Mouse (Mus musculus) CD4-positive, CD25-positive, alpha-beta regulatory T cell, adult 9 weeks (primary cell): ENCODE measurements around the gene 2310039H08Rik. TPM values are rescaled to one million over a fixed set of nuclear protein-coding genes. Genes with fewer than 3 reads are reported as not detected.

Source experiments
- polyA plus RNA-seq: library from polyadenylated mRNA; unstranded; fragments of 100-300 nt; shearing (Covaris generic); gene quantifications from one replicate; pipeline ENCODE4 v1.2.1, GENCODE M21; 2017

2310039H08Rik gene
- polyA plus RNA-seq, result 38.6 TPM

DNA sequence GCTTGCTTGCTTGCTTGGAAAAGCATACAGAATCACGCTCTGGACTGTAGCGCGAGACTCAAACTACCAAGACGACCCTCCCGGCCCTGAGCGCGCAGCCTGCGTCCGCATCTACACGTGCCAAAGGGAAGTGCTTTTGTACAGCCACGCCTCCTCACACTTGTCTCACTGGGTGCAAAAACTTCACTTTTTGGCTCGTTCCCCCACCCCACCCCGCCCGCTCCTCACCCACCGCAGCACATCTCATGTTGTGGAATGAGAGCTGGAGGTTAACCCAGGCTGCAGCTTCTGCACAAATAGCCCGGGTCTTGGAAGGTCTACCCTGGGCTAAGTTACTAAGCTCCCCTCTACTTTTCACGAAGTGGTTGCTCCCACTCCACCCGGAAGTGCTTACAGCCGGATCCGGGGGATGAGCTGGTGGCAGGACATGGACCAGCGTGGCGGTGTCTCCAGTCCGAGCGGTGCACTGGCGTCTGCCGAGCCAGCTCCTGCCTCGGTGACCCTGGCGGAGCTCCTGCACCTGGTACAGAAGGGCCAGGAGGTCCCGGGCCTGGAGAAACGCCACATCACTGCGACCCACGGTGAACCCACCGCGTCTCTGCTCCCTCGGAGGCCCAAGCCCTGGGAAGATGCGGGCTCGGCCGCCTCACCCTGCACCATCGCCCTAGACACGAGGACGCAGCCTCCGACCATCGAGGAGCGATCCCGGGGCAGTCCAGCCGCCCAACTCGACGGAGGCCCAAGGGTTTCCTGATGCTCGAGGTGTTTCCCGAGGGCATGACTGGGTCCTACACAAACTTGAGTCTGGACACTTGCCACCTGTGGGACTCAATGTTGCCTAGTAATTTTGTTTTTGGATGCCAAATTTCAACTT, at the start of gene 2310039H08Rik:
TSS of gene 2310039H08Rik (plus strand) at position 232 of the 874 bp plus-strand sequence.

DNA sequence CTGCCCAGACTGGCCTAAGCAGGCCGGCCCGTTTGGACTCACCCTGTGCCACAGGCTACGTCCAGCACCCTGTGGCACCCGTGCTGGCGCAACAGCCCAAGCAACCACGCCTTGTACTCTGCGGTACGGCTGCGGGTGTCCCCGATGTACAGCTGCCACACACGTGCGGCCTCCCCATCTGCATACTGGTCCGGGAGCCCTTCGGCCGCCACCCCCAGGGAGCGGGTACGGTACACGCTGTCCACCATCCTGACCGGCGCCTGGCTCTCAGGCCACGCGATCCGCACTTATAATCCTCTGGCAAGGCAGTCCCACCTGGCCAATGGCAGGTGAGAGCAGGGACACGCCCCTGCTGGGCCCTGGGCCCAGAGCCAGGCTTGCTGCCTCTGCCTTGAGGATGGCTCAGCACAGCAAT, 43.5 kb upstream of the 2310039H08Rik start, which contains the start of gene Gnmt:
TSS of gene Gnmt (minus strand) at position 265 of the 415 bp plus-strand sequence.

DNA sequence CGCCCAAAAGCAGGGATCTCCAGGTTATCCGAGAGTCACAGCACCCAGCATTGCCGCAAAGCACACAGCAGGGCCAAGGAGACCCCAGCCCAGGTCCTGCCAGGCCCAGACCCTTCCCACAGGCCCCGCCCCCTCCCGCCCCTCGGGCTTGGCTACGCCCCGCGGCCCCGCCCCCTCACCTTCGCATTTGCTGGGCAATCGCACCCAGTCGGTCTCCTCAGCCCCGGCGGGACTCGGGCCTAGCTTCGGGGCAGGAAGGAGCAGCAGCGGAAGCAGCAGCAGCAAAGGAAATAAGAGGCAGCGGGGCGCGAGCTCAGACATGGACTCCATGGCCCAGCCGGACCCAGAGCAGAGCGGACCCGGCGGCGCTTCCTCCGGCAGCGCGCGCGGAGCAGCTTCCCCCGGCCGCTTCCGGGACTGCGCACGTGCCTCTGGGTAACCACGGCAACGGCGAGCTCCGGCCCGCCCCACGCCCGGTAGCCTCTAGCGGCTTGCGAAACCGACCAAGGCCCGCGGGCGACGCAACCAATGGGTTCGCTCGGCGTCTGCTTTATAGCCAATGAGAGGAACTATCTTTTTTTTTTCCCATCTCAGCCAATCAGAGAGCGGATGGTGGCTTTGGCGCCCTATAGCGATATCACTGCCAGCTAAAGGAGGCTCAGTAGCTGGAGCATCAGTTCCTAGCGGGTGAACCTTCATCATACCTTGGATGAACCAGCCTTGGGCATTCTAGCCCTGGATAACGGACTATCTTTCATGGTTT, 20.5 kb upstream of the 2310039H08Rik start, which contains the start of gene Cnpy3:
TSS of gene Cnpy3 (minus strand) at position 421 of the 763 bp plus-strand sequence.

DNA sequence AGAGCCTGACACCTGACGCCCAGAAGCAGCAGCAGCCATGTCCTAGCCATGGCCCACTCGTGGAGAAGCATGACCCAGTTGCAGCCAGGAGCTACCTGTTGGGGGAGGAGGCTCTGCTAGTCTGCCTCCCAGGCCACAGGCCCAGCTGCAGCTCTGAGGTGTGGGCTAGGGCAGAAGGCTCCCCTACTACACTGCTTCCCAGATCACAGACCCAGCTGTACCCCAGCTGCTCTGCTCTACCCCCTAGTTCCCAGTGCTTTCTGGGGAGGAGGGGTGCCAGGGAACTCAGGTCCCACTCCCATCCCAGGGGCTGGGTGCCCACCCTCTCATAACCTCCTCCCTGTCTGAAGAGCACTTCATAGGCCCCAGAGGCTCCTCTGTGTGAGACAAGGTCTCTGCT, 8.9 kb upstream of the 2310039H08Rik start, which contains the start of gene Ptcra:
TSS of gene Ptcra (minus strand) at position 169 of the 400 bp plus-strand sequence.

DNA sequence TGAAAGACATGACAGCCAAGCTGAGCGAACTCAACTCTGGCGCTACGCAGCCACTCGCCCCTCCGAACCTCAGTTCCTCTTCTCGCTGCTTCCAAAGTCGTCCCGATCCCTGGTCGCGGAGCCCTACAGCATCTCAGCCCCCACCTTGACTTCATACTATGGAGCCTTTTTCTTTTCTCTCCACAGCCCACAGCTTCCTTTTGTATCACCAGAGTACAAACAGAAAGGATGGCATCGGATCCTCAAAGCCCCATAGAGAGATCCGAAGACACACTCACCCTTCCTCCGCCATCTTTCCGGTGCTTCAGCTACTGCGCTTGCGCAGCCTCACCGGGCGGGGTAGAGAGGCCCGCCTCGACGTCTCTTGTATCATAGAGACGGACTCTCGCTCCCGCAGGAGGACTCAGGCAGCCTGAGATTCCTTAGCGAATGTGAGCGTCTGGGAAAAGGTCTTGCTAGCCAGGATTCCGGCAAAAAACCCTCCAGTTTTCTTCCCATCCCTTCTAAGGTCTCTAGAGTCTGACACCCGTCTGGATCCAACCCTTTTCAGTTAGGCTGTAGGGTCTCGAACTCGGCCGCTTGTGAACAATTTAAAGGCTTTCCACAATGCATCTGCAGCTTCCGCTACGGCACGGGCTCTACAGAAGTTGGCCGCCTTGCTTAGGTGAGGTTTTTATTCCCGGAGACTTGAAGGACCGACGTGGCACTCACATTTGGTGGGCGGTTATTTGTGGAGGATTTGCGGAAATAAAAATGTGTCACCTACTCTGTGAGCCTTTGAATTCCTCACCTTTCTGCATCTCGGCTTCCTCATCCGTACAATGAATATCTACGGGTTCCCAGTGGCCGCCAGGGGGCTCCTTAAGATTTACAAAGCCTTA, 10.1 kb downstream of the 2310039H08Rik start, which contains the start of gene Rpl7l1:
TSS of gene Rpl7l1 (minus strand) at position 332 of the 881 bp plus-strand sequence.

Other genes starting within 250 kb of the 2310039H08Rik start
- 10.7 TPM for gene Cul9, start 226.2 kb upstream of the 2310039H08Rik start, polyA plus RNA-seq
- gene Srf, start 216.5 kb upstream of the 2310039H08Rik start, polyA plus RNA-seq, result 2.2 TPM
- gene Ptk7, start 143.1 kb upstream of the 2310039H08Rik start, polyA plus RNA-seq, result not detected
- gene Klc4, start 126.6 kb upstream of the 2310039H08Rik start, polyA plus RNA-seq, result 28.2 TPM
- 81.5 TPM for gene Mrpl2, start 126.4 kb upstream of the 2310039H08Rik start, polyA plus RNA-seq
- gene Cul7, start 122.3 kb upstream of the 2310039H08Rik start, polyA plus RNA-seq, result 10.1 TPM
- 79.3 TPM for gene Rrp36, start 98.3 kb upstream of the 2310039H08Rik start, polyA plus RNA-seq
- gene Mea1, start 93.8 kb upstream of the 2310039H08Rik start, polyA plus RNA-seq, result 182 TPM
- gene Klhdc3, start 91.7 kb upstream of the 2310039H08Rik start, polyA plus RNA-seq, result 91.9 TPM
- gene Ppp2r5d, start 67.5 kb upstream of the 2310039H08Rik start, polyA plus RNA-seq, result 51.8 TPM
- 2.9 TPM for gene Pex6, start 61.2 kb upstream of the 2310039H08Rik start, polyA plus RNA-seq
- gene Gnmt, start 43.5 kb upstream of the 2310039H08Rik start, polyA plus RNA-seq, result 0.61 TPM
- 58.4 TPM for gene Cnpy3, start 20.4 kb upstream of the 2310039H08Rik start, polyA plus RNA-seq
- not detected for gene Ptcra, start 8.9 kb upstream of the 2310039H08Rik start, polyA plus RNA-seq
- 181 TPM for gene Rpl7l1, start 10.0 kb downstream of the 2310039H08Rik start, polyA plus RNA-seq
- gene Bicral, start 85.8 kb downstream of the 2310039H08Rik start, polyA plus RNA-seq, result 16.8 TPM
- 10.0 TPM for gene Tbcc, start 118.0 kb downstream of the 2310039H08Rik start, polyA plus RNA-seq
- not detected for gene Prph2, start 137.8 kb downstream of the 2310039H08Rik start, polyA plus RNA-seq
- gene Ubr2, start 237.9 kb downstream of the 2310039H08Rik start, polyA plus RNA-seq, result 16.1 TPM